Mouse (Mus musculus) frontal cortex, adult (tissue): ENCODE measurements around the gene Sfswap.
"Not testable (repeated sequence)": the region's sequence is repeated elsewhere in the genome, so short reads cannot be mapped to it uniquely, and the experiment has no call there.

Source experiments
- ATAC-seq: cut with Nextera tagmentation; 2 replicates; pipeline ENCODE4 v1.9.2; 2017; ENCODE audit warnings: mild to moderate bottlenecking, moderate library complexity, mixed read lengths; ENCODE audit not compliant: low TSS enrichment

Gene Sfswap

DNA sequence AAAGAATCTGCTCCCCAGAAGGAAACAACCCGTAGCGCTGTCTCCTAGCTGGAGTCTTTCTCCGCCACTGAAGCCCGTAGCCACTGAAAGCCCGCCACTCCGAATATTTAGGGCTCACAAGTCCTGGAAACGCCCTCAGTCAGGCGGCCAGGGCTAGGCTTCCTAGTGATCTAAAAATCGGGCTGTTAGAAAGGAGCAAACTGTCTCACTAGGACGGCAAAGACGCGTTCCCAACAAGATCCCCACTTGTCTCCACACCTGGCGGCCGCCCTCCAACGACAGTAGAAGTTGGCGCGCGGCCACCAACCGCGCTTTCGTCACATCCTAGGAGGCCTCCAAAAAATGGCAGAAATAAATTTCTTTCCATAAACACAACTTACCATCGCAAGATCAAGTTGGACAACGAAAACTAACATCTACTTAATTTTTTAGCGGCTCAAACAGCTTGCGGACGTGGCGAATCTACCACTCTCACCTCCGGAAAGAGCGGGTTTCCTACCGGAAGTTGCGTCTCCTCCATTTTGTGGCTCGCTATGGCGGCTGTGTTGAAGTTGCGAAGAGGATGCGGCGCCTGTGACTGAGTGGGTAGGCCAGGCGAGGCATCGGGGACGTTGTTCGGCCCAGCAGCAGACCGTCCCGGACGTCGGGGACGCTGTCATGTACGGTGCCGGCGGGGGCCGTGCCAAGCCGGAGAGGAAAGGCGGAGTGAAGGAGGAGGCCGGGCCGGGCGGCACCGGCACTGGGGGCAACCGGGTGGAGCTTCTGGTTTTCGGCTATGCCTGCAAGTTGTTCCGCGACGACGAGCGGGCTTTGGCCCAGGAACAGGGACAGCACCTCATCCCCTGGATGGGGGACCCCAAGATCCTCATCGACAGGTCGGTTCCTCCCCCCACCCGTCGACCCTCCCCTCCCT lies at the start of gene Sfswap:
Sfswap (plus strand) TSS at position 500 of the 913 bp plus-strand sequence.
- peak; percentile 65; the same call in 1 of the 2 replicates for ATAC-seq

DNA sequence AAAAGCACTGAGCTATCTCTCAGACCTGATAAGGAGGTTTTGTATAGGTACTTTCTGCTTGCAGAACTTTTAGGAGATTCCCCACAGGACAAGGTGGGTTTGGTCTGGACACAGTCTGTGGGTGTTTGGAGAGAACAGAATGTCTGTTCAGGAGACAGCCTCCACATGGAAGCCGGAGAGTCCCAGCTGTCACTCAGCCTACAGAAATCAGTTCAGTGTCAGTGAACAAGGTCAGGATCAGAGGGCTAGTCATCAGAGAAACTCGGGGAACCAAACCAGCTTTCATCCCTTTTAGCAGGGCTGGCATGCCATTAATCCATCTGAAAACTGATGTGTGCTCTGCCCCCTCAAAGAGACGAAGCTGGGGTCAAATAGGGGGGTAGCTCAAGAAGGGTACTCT lies 48.5 kb upstream of the Sfswap start:
- ATAC-seq, result no peak

DNA sequence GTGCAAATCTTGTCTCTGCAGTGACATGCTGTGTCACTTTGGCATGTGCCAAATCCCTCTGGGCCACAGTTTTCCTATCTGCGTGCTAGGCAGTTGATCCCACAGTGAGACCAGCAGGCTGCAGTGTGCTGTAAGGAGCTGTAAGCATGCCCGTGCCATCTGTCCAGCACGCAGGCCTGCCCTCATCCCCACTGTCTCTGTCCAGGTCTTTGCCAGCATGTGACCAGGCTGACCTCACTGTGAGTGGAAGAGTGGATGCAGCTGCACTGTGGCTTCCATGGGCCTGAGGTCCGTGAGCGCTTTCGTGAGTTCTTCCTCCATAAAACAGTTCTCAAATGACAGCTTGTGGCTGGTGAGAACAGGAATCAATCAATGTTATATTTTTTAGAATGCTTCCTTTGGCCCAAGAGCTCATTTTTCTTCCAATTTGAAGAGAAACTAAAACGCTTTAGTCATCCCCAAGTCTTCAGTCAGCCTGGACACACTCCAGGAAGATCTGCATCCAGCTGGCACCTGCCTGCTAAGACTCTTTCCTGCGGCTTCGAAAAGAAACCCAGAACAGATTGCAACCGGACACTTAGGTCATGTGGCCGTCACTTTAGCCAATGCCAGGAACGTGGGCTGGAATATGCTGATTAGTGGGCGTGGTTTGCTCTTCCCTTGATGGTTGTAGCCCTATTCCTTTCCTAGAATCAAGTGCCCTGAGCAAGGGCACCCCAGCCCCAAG lies 46.1 kb upstream of the Sfswap start:
- peak; percentile 80 for ATAC-seq

DNA sequence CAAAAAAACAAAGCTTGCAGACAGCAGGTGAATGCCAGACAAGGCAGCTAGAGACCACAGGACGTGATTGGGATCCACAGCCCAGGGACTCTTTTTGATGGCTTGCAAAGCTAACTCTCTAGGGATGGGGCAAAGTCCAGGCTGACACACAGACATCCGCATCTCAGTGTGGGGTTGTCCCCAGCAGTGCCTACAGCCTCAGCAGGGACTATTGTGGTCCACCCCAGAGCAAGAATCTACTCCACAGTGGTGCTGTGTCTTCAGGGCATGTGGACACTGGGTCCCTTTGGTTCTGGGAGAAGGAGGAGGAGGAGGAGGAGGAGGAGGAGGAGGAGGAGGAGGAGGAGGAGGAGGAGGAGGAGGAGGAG lies 45.5 kb upstream of the Sfswap start:
- ATAC-seq, result peak; percentile 20

DNA sequence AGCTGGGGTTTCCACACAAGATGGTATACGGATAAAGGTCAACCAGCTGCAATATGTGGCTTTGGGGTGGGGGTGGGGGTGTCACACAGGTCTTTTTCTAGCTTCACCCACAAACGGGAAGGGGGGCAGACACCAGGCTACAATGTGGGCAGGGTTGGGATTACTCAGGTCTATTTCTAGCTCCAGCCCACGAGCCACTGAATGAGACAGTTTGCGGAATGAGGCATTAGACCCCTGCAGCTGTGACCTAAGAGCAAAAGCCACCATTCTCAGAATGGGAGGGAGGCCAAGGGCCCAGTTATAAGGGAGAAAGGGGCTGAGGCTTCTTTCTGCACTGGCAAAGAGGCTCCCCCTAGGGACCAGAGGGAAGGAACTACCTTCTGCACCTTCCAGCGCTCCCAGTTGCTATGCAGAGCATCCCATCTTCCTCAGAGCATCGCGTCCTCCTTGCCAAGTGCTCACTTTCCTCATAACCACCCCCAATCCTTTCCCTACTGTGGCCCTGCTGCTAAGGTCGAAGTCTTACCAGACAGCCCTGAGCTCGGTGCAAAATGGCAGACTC lies 44.4 kb upstream of the Sfswap start:
- ATAC-seq, result no peak

DNA sequence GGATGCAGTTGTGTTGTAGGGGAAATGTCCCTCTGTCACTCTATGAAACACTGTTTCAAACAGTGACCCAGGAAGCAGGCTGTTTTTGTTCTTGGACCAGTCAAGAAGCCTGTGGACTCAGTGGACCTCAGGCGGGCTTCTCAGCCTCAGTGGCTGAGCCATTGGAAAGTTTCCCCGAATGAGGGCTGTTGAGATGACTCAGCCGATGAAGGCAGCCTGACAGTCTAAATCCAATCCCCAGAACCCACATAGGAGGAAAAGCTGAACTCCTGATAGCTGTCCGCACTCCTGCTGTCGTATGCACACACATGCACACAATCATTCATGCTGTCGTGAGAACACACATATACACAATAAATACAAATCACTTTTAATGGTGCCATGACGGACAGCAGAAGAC lies 42.9 kb upstream of the Sfswap start:
- ATAC-seq, result peak; percentile 50; the same call in 1 of the 2 replicates

DNA sequence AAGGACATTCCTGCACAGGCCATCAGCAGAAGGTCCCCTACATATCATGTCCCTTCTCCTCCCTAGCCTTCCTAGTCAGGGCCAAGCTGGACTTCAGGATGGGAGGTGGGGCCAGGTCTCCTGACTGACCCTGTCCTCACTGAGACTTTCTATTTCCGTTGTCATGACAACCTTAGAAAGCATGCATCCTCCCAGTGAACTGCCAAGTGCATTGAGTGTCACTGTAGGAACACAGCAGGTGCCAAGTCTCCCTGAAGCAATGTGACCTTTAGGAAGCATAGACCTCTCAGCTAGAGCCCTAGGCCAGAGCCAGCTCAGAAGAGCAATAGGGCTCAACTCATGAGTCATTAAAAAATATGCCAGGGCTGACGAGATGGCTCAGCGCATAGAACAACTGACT lies 42.5 kb upstream of the Sfswap start:
- ATAC-seq, result no peak

DNA sequence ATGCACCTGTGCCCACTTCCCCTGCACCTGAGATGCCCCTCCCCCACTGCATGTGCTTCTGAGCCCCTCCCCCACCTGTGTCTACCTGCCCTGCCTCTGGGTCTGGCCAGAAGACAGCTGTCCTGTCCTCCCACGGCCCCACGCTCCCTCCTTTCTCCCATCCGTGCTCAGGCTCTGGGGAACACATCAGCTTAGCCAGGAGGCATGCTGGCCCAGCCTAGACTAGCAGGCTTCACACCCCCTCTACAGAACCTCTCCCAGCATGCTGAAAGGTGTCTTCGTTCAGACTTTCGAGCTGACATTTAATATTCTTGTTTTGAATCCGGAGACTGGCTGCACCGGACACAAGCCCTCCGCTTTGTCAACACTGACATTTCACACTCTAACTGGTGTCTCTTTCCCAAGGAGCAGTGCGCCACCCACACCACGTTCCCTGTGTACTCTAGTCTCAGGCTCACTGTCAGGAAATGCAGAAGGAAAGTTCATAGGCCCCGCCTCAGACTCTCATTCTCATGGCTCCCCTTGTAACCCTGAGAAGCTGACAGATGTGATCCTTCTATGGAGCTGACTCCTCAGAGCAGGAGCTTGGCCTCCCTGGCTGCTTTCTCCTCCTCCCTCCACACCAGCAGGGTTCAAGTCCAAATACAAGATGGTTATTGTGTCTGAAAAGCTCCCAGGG lies 40.1 kb upstream of the Sfswap start:
- ATAC-seq, result no peak

DNA sequence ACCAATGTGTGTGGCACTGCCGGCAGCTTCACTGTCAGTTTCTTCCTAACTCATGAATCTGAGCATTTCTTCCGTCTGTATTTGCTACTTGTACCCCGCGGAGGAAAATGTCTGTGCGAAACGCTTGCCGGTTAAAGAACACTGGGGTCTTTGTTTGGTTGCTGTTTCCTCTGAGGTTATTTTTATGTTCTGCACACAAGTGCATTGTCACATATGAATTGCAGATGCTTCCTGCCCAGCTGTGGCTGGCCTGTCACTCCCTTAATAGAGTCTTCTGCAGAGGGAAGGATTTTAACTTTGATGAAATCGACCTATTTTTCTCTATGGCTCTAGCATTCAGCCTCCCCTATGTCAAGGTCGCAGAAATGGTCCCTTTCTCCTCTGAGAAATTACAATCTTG lies 37.4 kb upstream of the Sfswap start:
- not testable (repeated sequence) for ATAC-seq

DNA sequence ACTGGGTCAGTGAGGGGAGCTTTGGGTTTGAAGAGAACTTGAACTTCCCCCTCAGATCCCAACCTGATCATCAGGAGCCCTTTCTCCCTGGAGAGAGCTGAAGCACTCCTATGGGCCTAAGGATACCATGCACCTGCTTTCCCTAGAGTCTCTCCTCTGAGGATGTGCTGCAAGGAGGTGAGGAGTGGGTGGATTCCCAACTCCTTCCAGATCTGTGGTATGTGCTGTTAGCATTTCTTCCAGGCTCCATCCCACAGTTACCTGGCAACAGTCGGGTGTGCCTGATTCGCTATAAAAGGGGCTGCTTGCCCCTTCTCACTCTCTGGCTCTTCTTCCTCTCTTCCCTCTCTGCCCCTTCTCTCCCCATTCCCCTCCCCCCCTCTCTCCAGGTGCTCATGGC lies 35.2 kb upstream of the Sfswap start:
- peak; percentile 95 for ATAC-seq

DNA sequence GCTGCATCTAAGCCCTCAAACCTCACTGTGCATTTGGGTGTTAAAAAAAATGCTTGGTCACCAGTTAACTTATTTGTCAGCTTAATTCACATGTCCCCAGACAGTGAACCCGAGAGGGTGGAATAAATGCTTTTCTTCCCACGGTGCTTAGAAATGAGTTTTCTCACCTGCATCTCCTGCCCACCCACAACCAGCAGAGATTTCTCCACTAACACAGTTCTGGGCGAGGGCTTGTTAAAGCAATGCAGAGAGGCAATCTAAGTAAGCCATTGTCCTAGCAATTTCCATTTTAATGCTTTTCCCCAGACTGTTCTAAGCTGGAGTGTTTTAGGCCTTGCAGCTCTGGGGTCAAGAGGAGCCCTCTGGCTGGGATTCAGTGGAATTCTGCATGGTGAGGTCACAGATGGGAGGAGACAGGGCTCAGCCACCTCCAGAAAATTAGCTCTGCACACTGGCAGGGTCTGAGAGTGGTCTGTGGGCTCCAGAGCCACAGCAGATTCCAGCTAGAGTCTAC lies 25.4 kb upstream of the Sfswap start:
- ATAC-seq, result peak; percentile 55; the same call in 1 of the 2 replicates

DNA sequence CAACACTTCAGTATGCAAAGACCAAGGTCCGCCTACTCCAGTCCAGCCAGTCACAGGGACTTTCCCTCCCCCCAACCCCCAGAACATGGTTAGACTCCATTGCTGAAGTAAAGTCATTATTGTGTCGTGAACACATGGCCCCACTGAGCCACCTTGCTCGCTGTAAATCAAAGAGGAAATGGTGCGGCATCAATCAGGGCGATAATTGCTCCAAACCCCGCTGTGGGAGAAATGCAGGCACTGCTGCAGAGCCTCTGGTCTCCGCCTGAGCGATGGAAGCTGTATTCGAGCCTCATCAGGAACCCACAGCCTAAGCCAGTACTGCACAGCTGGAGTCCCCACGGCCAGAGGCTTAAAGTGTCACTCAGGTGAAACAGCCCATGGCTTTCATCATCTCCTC lies 11.1 kb upstream of the Sfswap start:
- ATAC-seq, result no peak

DNA sequence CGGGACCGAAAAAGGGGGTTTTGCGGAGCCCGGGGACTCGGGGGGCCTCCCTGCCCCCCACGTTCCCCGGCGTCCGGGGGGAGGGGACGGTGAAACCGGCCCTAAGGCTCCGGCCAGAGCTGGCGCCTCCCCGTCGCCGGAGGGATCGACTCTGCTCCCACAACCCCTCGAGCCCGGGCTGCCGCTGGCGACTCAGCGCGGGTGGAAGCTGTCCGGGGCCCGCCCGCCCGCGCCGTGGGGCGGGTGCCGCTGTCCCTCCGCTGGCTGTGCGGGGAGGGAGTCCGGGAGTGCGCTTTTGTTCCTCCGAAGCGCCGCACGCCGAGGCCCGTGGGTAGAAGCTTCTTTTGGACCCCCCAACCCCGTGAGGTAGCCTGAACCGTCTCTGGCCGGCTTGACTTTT lies 650 bp downstream of the Sfswap start:
- peak; percentile 34; the same call in 1 of the 2 replicates for ATAC-seq

DNA sequence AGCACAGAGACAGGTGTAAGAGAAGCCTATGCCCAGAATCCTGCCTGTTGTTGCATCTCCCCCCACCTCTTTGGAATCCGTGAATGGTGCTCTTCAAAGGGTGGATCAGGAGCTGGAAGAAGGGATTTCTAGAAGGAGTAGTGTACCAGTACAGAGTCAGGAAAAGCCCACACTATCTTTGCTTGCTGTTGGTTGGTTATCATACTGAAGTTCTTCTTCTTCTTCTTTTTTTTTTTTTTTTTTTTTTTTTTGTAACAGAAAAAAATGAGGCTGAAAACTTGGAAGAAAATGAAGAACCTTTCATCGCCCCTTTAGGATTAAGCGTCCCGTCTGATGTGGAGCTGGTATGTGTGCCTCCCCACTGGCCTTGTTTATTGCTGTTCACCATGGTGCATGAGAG lies 5.9 kb downstream of the Sfswap start:
- no peak for ATAC-seq

DNA sequence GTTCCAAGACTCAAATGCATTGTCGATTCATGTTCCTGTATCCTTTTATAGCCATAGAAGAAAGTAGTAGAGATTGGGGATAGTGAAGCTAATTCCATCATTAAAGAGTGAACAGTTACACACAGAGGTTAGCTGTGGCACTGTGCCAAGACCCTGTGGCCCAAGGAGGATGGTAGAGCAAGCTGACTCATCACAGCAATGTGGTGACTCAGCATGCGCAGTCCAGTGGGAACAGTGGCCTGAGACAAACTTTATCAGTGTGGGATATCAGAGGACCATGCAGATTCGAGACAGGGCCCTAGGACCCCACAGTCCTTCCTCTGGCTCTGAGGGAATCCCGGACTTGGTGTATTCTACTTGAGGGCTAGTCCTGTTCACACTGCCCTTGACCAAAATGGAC lies 17.2 kb downstream of the Sfswap start:
- ATAC-seq, result no peak

DNA sequence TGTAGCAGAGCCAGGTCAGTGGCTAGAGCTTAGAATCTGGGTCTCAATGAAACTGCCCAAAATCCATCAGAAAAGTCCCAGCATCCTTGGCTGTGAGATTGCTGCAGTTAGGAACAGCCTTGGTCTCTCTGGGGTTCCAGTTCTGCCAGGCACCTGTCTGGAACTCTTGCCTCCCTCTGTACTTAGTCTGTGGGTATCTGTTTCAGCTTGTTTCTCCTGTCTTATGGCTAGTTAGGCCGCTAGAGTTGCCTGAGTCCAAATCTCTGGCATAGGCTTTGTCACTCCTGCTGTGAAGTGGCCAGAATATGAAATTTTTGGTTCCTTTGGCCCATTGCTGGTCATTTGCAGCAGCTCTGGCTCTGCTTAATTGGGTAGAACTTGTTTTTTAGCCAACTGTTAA lies 17.8 kb downstream of the Sfswap start:
- ATAC-seq, result no peak

DNA sequence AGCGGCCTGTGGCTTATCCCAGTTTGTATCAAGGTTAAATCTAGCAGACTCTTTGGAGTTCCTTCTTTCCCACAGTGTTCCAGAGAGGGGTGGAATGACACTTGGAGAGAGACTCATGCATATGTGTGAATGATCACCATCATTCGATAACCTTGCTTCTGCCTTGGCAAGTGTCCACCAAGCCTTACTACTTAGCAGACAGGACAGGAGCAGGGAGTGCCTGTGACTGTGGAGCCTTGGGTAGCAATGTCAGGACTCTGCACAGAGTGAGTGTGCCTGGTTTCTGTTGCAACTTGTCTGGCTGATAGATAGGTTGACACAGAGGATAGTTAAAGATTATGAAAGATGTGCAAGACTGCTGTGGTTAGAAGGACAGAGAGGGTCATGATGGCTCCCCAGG lies 18.6 kb downstream of the Sfswap start:
- ATAC-seq, result no peak

DNA sequence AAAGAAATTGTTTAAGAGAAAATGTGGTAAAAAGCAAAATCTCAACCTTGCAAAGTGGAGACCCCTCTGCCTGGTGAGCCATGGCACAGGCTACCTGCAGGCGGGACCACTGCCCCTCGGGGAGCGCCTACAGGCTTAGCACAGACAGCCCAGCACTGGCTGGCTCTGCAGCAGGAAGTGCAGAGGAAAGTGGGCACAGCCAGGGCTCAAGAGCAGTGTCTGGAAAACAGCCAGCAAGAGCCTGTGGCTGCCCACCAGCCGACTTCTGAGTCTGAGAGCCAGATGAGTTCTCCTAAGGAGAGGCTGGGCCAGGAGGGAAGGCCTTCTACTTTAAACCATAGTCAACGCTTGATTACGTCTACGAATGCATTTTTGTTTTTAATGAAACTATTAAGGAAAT lies 20.5 kb downstream of the Sfswap start:
- ATAC-seq, result 0 out of 2 replicates have a peak, but pooled peaks have one; percentile 32

DNA sequence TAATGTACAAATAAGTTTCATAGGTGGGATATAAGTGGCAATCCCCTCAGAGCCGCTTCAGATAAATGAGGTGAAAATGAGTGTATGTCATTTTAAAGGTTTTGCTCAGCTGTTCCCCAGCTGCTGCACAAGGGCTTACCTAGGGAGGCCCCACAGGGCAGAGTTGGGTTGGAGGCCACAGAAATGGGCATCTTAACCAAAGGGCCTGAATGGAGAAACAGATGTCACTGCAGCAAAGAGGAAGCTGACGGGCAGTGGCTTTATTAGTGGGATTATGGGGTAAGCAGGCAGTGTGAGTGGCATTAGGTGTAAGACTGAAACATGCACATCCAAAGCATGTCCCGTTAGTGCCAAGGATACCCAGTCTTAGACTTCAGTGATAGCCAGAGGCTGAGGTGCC lies 20.9 kb downstream of the Sfswap start:
- no peak for ATAC-seq

DNA sequence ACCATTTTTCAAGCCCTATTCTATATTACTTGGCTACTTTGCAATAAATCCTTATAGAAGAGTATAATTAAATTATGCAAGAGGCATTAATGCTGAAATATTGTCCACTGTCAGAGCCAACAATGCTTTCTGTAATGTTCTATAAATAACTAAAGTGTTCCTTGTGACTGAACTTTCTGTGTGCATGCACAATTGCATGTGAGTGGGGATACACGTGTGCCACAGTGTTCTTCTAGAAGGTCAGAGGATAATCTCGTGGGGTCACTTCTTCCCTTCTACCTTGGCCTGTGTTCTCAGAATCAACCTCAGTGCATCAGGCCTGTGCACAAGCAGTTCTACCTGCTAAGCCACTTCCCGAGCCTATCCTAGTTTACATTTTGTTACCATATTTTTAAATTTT lies 22.1 kb downstream of the Sfswap start:
- ATAC-seq, result no peak

DNA sequence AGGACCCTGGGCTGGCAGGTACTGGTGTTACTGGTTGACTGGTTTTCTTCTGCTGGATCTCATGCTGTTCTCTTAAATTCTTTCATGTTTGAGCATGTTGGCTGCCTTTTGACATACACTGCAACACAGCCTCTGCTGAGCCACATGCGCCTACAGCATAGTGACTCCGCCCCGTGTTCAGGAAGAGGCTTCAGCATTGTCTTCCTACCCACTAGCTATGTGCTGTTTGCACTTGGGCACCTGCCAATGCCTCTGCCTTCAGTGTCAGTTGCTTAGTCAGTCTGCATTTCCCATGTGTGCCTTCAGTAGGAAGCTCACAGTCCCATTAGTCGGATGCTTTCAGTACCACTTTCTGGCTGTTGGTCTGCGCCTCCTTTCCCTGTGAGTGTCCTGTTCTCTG lies 23.7 kb downstream of the Sfswap start:
- ATAC-seq, result peak; percentile 47; the same call in 1 of the 2 replicates

DNA sequence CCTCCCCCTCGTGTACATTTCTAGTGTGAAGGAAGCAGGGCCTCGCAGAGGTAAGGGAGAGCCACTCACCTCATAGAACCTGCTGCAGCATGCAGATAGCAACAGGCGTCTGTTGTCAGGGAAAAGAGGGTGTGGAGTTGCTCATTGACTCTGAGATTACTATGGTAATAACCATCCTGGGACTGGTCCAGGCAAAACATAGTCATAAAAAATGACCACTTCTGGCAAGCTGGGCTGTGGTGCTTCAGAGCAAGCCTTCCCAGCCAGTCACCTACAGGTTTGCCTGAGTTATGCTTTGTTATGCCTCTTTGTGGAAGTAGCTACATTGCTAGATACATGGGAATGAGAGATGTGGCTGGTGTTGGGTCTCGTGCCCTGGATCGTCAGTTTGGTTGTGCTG lies 26.1 kb downstream of the Sfswap start:
- no peak for ATAC-seq
